ENCODE assay signal across 30 mouse cellular contexts in genomic region chr11:11586423-11586822, GRCm38 (mm10). TPM values are rescaled to one million over a fixed set of nuclear protein-coding genes. Genes with fewer than 3 reads are reported as not detected.
"Had no signal": no experiment of that assay in that cellular context is flagged by ENCODE, and none has a peak within 500 bp of the region (broad histone marks: within the 10 kb centered on the region; RNA-seq: fewer than 3 reads in every experiment).

No protein-coding gene starts in this region.

- H3K9ac ChIP-seq: limb, embryonic 13.5 days; lung, embryonic 15.5 days; midbrain, embryonic 13.5 days; neural tube, embryonic 13.5 days; stomach, embryonic 15.5 days had no signal

- ATAC-seq: intestine, postnatal 0 days; midbrain, embryonic 13.5 days; midbrain, embryonic 16.5 days had no signal

- H3K4me3 ChIP-seq: layer of hippocampus, adult 2 months; limb, embryonic 10.5 days; limb, embryonic 13.5 days; lung, embryonic 15.5 days; midbrain, embryonic 13.5 days; myocyte; neural tube, embryonic 13.5 days; stomach, embryonic 15.5 days had no signal

- H3K27me3 ChIP-seq: limb, embryonic 13.5 days; lung, embryonic 15.5 days; midbrain, embryonic 13.5 days; neural tube, embryonic 13.5 days; stomach, embryonic 15.5 days had no signal

- H3K9me3 ChIP-seq: limb, embryonic 10.5 days; limb, embryonic 13.5 days; lung, embryonic 15.5 days; midbrain, embryonic 13.5 days; neural tube, embryonic 13.5 days; stomach, embryonic 15.5 days had no signal

- H3K4me1 ChIP-seq: limb, embryonic 10.5 days; limb, embryonic 13.5 days; lung, embryonic 15.5 days; midbrain, embryonic 13.5 days; neural tube, embryonic 13.5 days; stomach, embryonic 15.5 days had no signal

- DNase-seq: kidney, adult 8-10 months; kidney, postnatal 14 days; layer of hippocampus, adult 9-11 months; lung, adult 18-20 months; lung, postnatal 10 days; lung, postnatal 36 days; retina, postnatal 1 day; right cerebral cortex, postnatal 25 days; spleen, adult 18-20 months; thymus, postnatal 25 days had no signal

- H3K4me2 ChIP-seq: limb, embryonic 13.5 days; lung, embryonic 15.5 days; midbrain, embryonic 13.5 days; neural tube, embryonic 13.5 days; stomach, embryonic 15.5 days had no signal

- H3K36me3 ChIP-seq: limb, embryonic 10.5 days; limb, embryonic 13.5 days; lung, embryonic 15.5 days; midbrain, embryonic 13.5 days; neural tube, embryonic 13.5 days; stomach, embryonic 15.5 days had no signal

- H3K27ac ChIP-seq: layer of hippocampus, adult 2 months; limb, embryonic 10.5 days; limb, embryonic 13.5 days; lung, embryonic 15.5 days; midbrain, embryonic 13.5 days; neural tube, embryonic 13.5 days; stomach, embryonic 15.5 days had no signal

RNA-seq across cellular contexts. Expression of gene 4930512M02Rik, which starts 41.2 kb away (rescaled TPM):
- total RNA-seq: layer of hippocampus, adult 2 months; layer of hippocampus, postnatal 25 days; left cerebral cortex, adult 18-20 months; left cerebral cortex, postnatal 25 days; liver, adult 2 months; megakaryocyte-erythroid progenitor cell, adult 5-6 weeks; monocyte, adult 5-6 weeks; neutrophil, adult 5-6 weeks had no signal
- polyA plus RNA-seq: intestine, postnatal 0 days; kidney, embryonic 16.5 days; large intestine, adult 2 months; limb, embryonic 10.5 days; limb, embryonic 13.5 days; liver, adult 2 months; lung, embryonic 15.5 days; midbrain, embryonic 13.5 days; midbrain, embryonic 16.5 days; myocyte; neural tube, embryonic 13.5 days; stomach, embryonic 15.5 days; thymus, postnatal 0 days had no signal
